Mouse (Mus musculus) erythroblast, embryonic 14.5 days (primary cell): ENCODE data around the gene Abcg4. TPM values are rescaled to one million over a fixed set of nuclear protein-coding genes. Genes with fewer than 3 reads are reported as not detected.

Source experiments
- H3K27me3 ChIP-seq: 2 replicates; pipeline ENCODE4 v1.6.1; 2012; ENCODE audit warnings: inconsistent platforms; ENCODE audit not compliant: control insufficient read depth
- H3K36me3 ChIP-seq: 2 replicates; pipeline ENCODE4 v1.6.1; 2012; ENCODE audit warnings: mild to moderate bottlenecking, inconsistent platforms; ENCODE audit not compliant: control insufficient read depth
- H3K4me1 ChIP-seq: 2 replicates; pipeline ENCODE4 v1.6.1; 2012; ENCODE audit warnings: inconsistent platforms; ENCODE audit not compliant: control insufficient read depth
- H3K4me3 ChIP-seq: replicated peaks from 2 replicates; pipeline ENCODE3; 2012; ENCODE audit warnings: moderate library complexity, mild to moderate bottlenecking, inconsistent platforms
- H3K9me3 ChIP-seq: 2 replicates; pipeline ENCODE4 v1.6.1; 2012; ENCODE audit warnings: low read length, inconsistent platforms, mixed read lengths; ENCODE audit not compliant: control insufficient read depth
- GATA1 ChIP-seq: IDR thresholded peaks from 2 replicates; pipeline ENCODE4 v1.6.1; 2012; ENCODE audit warnings: low read length, inconsistent platforms, mixed read lengths
- TAL1 ChIP-seq: IDR thresholded peaks from 3 replicates; pipeline ENCODE4 v1.6.1; 2012; ENCODE audit warnings: low read length, inconsistent platforms, mixed read lengths
- polyA plus RNA-seq: library from polyadenylated mRNA; stranded (reverse); fragments of >175 nt; gene quantifications from 2 replicates; pipeline ENCODE4 v1.2.3, GENCODE M21; 2012

The Abcg4 gene
- polyA plus RNA-seq, 1 experiment: 19.9 TPM

DNA sequence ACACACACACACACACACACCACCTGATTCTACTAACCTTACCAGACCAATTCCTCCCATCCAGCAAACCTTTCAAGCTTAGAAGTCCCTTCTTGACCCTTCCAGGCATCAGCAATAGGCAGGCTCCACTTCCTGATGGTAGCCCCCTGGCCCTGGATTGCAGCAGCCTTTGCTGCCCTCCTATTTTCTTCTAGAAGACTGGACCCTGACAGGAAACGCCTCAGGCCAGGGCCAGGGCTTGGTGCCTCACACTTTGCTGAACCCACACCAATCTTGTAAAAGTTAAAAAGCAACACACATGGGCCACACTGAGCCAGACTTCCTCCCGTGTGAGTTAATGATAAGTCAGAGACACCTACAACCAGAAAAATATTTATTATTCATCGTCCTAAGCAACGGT is 51.3 kb downstream of the Abcg4 start:
- TF ChIP-seq TAL1 (no peak), GATA1 (no peak)
- Histone ChIP-seq H3K27me3 (peaks cover 13% of the 10 kb centered on the region), H3K4me3 (no peak overlapping the region), H3K9me3 (no peaks in the 10 kb centered on the region), H3K4me1 (peaks cover 29% of the 10 kb centered on the region), H3K36me3 (no peaks in the 10 kb centered on the region)

DNA sequence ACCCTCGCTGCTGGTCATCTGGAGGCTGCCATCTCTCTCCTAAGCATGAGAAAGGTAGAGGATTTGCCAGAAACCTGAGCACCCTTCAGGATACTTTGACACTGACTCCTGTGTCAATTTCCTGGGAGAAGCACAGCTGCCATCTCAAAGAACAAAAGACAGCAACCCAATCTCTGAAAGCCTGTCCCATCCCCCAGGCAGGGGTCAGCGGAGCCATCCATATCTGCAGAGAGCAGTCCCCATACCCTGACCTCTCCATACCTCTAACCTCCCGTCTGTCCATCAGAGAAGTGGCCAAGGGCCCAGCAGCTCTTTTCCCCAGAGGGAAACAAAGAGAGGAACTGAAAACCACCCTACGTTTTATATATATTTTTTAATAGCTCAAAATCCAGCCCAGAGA is 51.8 kb downstream of the Abcg4 start:
- TF ChIP-seq GATA1 (no peak), TAL1 (no peak)
- peaks cover 33% of the 10 kb centered on the region for H3K4me1 ChIP-seq
- H3K9me3 ChIP-seq: no peaks in the 10 kb centered on the region
- H3K27me3 ChIP-seq: peaks cover 13% of the 10 kb centered on the region
- H3K4me3 ChIP-seq: no peak overlapping the region
- peaks cover 4% of the 10 kb centered on the region for H3K36me3 ChIP-seq

DNA sequence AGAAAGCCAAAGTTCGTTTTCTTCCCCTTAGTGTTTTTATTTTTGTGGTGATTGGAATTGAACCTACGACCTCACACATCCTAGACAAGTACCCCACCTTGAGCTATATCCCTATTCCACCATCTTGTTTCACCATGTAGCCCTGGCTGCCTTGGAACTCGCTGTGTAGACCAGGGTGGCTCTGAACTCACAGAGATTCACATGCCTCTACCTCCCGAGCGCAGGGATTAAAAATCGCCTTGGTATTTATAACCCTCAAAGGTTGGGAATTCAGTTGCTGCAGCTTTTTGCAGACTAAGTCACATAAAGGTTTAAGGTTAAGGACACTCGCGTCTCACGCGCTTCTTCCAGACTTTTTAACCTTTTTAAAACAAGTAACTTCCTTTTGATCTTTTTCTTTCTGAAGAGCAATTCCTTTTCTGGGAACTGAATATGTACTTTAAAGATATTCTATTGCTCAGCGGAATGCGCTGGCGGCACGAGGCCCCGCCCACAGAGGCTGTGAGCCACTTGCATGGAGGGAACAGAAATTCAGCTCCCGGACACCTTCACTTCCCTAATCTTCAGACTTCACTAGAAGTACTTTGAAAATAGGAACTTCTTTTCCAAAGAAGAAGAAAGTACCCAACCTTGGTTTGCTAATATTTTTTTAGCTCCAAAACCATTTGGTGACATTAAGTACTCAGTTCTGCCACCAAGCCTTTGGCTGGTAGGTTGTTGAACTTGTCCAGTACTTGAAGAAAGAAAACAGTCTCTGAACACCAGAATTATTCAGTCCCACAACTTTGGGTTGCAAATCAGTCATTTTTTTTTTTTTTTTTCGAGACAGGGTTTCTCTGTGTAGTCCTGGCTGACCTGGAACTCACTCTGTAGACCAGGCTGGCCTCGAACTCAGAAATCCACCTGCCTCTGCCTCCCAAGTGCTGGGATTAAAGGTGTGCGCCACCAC is 53.7 kb downstream of the Abcg4 start:
- Histone ChIP-seq H3K27me3 (no peaks in the 10 kb centered on the region), H3K4me3 (peak overlapping the region; percentile 90), H3K9me3 (no peaks in the 10 kb centered on the region), H3K4me1 (peaks cover 35% of the 10 kb centered on the region), H3K36me3 (peaks cover 8% of the 10 kb centered on the region)
- TF ChIP-seq GATA1 (no peak), TAL1 (no peak)

DNA sequence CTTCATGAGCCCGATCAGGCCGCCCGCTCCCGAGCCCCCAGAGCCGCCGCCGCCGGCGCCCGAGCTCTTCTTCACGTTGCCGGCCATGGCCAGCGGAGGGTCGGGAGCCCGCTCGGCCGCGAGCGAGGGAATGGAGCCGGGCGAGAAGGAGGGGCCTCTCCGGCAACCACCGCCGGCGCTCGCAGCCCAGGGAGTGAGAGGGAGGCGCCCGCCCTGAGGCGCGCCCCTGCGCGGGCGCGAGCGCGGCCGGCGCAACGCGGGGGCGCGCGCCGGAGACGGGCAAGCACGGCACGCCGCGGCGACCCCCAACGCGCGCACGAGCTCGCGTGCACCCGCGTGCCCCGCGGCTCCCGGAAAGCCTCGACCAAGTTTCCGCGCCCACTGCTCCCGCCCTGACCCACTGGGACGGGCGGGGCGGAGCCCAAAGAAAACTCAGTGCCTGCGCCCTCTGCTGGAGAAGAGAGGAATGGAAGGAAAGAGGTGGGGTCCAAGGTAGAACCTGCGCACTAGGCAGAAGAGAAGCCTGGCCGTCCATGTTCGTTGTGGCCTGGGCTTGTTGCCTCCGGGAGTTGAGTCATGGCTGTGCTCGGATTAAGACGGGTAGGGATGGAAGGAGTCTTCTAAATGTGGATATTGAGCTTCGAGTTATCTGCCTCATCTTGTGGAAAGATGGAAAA is 54.5 kb downstream of the Abcg4 start, which contains the start of gene Cbl:
Cbl (minus strand) TSS at position 248 of the 677 bp plus-strand sequence.
- peaks cover 37% of the 10 kb centered on the region for H3K4me1 ChIP-seq
- H3K4me3 ChIP-seq: peak within 1 kb of the TSS; percentile 90
- TF ChIP-seq TAL1 (no peak), GATA1 (no peak)
- no peaks in the 10 kb centered on the region for H3K9me3 ChIP-seq
- peaks cover 8% of the 10 kb centered on the region for H3K36me3 ChIP-seq
- H3K27me3 ChIP-seq: no peaks in the 10 kb centered on the region

DNA sequence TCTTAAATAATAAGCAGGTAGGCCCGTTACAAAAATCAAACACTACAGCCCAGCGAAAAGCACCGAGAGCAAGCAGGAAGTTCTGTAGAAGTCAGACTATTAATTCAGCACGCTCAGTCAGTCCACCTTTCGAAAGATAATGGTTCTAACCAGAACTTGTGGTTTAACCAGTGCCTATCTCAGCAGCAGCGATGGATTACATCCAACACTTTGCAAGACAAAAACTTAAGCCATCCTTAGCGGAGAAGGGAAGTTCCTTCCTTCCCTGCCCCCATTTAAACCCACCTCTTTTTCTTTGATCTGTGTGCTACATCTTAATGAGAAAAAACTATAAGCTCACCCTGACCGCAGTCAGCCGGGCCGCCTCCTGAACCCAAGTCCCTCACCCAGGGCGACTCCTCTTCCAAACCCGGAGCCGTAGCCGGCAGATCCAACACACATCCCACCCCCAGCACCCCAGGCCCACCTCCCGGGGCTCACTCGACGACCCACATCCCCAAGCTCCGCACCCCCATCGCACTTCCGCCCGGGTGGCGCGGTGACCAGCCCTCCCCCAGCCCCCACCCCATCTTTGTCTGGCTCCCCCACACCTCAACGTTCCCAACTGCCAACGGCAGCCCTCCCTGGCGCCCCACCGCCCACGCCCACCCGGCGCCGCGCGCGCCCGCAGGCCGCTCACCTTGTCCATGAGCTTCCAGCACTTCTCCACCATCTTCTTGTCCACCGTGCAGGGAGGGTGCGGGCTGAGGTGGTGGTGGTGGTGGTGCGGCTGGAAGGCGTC is 55.2 kb downstream of the Abcg4 start:
- Histone ChIP-seq H3K27me3 (no peaks in the 10 kb centered on the region), H3K9me3 (no peaks in the 10 kb centered on the region), H3K36me3 (peaks cover 9% of the 10 kb centered on the region), H3K4me3 (peak overlapping the region; percentile 90), H3K4me1 (peaks cover 40% of the 10 kb centered on the region)
- TF ChIP-seq GATA1 (no peak), TAL1 (no peak)

- Histone ChIP-seq H3K4me3 (peak overlapping the region; percentile 20), H3K4me1 (peaks cover 45% of the 10 kb centered on the region)
- TF ChIP-seq GATA1 (no peak), TAL1 (no peak)
These were observed 56.8 kb downstream of the Abcg4 start for GRCm38 (mm10) chr9:44231609-44232008.

GRCm38 (mm10) chr9:44225993-44226392 is 62.4 kb downstream of the Abcg4 start:
- Histone ChIP-seq H3K9me3 (peaks cover 3% of the 10 kb centered on the region; the same call in 1 of the 2 replicates), H3K36me3 (peaks cover 14% of the 10 kb centered on the region), H3K4me3 (no peak overlapping the region), H3K4me1 (peaks cover 29% of the 10 kb centered on the region), H3K27me3 (no peaks in the 10 kb centered on the region)
- TF ChIP-seq TAL1: no peak
- no peak for TF ChIP-seq GATA1

More at GRCm38 (mm10) chr9:44231609-44232008, 56.8 kb downstream of the Abcg4 start:
- Histone ChIP-seq H3K27me3 (no peaks in the 10 kb centered on the region), H3K36me3 (peaks cover 16% of the 10 kb centered on the region), H3K9me3 (no peaks in the 10 kb centered on the region)

Other genes with a start within 250 kb of the Abcg4 start
- not detected in 2 replicates for gene Thy1, start 245.2 kb downstream of the Abcg4 start, polyA plus RNA-seq
- 0.05 TPM in 1 of 2 replicates, not detected in the other for gene Usp2, start 221.6 kb downstream of the Abcg4 start, polyA plus RNA-seq
- not detected in 2 replicates for gene Mfrp, start 186.9 kb downstream of the Abcg4 start, polyA plus RNA-seq
- 0.08 TPM in 1 of 2 replicates, not detected in the other for gene C1qtnf5, start 181.4 kb downstream of the Abcg4 start, polyA plus RNA-seq
- not detected in 2 replicates for gene Gm49380, start 175.1 kb downstream of the Abcg4 start, polyA plus RNA-seq
- gene Rnf26, start 175.1 kb downstream of the Abcg4 start, polyA plus RNA-seq: 8.5 and 11.1 TPM in 2 replicates
- gene Mcam, start 154.1 kb downstream of the Abcg4 start, polyA plus RNA-seq: not detected in 2 replicates
- gene Cbl, start 54.6 kb downstream of the Abcg4 start, polyA plus RNA-seq: 0.13 and 0.16 TPM in 2 replicates
- gene Ccdc153, start 47.9 kb downstream of the Abcg4 start, polyA plus RNA-seq: not detected in 2 replicates
- not detected in 2 replicates for gene Pdzd3, start 37.1 kb downstream of the Abcg4 start, polyA plus RNA-seq
- gene Nlrx1, start 20.0 kb downstream of the Abcg4 start, polyA plus RNA-seq: 0.07 TPM in 1 of 2 replicates, not detected in the other
- gene Hinfp, start 17.1 kb upstream of the Abcg4 start, polyA plus RNA-seq: 0.57 and 0.75 TPM in 2 replicates
- gene C2cd2l, start 31.7 kb upstream of the Abcg4 start, polyA plus RNA-seq: 24.5 and 25.4 TPM in 2 replicates
- gene Dpagt1, start 37.4 kb upstream of the Abcg4 start, polyA plus RNA-seq: 0.15 and 0.20 TPM in 2 replicates
- gene H2afx, start 46.1 kb upstream of the Abcg4 start, polyA plus RNA-seq: 364 and 434 TPM in 2 replicates
- 331 and 361 TPM in 2 replicates for gene Hmbs, start 55.6 kb upstream of the Abcg4 start, polyA plus RNA-seq
- 1.4 and 1.5 TPM in 2 replicates for gene Vps11, start 73.1 kb upstream of the Abcg4 start, polyA plus RNA-seq
- gene Hyou1, start 90.9 kb upstream of the Abcg4 start, polyA plus RNA-seq: 0.69 and 0.80 TPM in 2 replicates
- 0.23 and 0.31 TPM in 2 replicates for gene Slc37a4, start 108.2 kb upstream of the Abcg4 start, polyA plus RNA-seq
- 16.3 and 35.8 TPM in 2 replicates for gene Rps25, start 118.5 kb upstream of the Abcg4 start, polyA plus RNA-seq
- gene Trappc4, start 119.0 kb upstream of the Abcg4 start, polyA plus RNA-seq: 0.37 and 0.65 TPM in 2 replicates
- gene Ccdc84, start 130.0 kb upstream of the Abcg4 start, polyA plus RNA-seq: 1.1 and 1.5 TPM in 2 replicates
- gene Foxr1, start 152.5 kb upstream of the Abcg4 start, polyA plus RNA-seq: not detected in 2 replicates
- gene Upk2, start 166.4 kb upstream of the Abcg4 start, polyA plus RNA-seq: not detected in 2 replicates
- 0.06 and 0.09 TPM in 2 replicates for gene Bcl9l, start 194.2 kb upstream of the Abcg4 start, polyA plus RNA-seq